Mouse (Mus musculus): ENCODE measurements at regions not wholly inside any gene's neighbourhood (a gene's known extent, or its start where the extent isn't known, plus 50 kb on each side); places are given as distances from the start of the nearest gene placed in this dataset.

DNA sequence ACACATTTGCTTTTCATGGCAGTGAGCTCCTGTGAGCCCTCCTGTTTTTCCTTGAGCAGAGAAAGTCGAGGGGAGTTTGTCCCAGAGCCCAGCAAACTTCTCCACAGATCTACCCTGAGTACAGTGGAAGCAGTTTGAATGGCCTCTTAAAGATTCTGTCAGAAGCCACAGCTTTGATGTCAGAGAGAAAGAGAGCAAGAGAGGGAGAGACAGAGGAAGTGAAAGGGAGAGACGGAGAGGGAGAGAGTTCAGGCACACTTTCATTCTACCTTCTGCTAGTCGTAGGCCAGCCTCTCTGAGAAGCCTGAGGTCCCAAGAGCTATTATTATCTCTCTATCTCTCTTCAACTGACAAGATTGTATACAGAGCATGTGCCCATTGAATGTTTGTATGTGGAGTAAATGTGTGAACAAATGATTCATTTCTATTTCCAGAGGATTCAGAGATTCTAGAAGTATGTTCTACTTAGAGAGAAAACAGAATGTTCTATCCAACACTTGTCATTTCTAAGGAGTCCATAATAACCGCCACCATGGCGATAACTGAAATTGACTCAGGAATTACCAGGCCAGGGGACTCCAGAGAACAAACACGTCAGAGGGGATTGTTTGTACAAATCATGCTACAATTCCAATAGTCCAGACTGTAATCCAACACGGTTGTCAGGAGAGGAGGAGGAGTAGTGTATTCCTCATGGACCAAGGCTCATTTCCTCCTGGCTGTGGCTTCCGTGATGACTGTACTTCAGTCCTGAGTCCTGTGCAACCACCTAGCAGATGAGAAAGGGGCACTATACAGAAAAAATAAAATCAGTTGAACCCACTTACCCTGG is 183.6 kb upstream of the Sesn3 start:
- Histone ChIP-seq H3K27ac (ENCODE audit: control insufficient read depth, insufficient read depth, low read length) (peak overlapping the region; percentile 73), H3K36me3 (ENCODE audit: control insufficient read depth, insufficient read depth, low read length) (no peaks in the 10 kb centered on the region), H3K4me3 (ENCODE audit: control insufficient read depth, insufficient read depth, low read length) (no peak overlapping the region), H3K27me3 (ENCODE audit: control insufficient read depth, insufficient read depth, low read length) (no peaks in the 10 kb centered on the region), H3K4me1 (replicated peaks; ENCODE audit: control insufficient read depth, insufficient read depth, low read length) (peaks cover 43% of the 10 kb centered on the region)
- TF ChIP-seq CTCF (IDR thresholded peaks at IDR 0.05; ENCODE audit: borderline replicate concordance, control insufficient read depth, extremely low read depth, insufficient read depth, low read length, poor library complexity) (no peak), POLR2A (IDR thresholded peaks at IDR 0.05; ENCODE audit: control insufficient read depth, extremely low read depth, insufficient read depth, low read length, poor library complexity) (no peak)
- peak; percentile 12 for DNase-seq
- 57% methylated on average over 8 of the region's 8 CpGs for WGBS

DNA sequence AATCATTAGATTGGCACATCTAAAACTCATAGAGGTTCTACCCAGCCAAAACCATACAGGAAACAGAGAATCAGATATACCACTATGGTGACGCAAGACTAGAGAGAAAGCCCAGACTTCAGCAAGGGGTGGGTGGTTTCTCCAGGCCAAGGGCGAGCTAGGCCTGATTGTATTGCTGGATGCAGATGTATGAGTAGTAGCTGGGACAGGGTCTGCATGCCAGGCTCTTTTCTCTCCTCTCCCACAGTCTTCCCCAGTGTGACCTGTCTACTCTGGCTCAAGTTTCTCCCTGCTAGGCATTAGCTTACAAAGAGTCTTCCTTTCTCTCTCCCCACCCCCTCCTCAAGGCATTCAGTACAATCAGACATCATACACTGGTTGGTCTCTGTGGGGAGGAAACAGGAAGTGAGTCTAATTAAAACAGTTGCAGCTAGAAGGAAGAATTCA is 181.8 kb upstream of the Sesn3 start:
- Histone ChIP-seq H3K4me1 (replicated peaks; ENCODE audit: control insufficient read depth, insufficient read depth, low read length) (peaks cover 34% of the 10 kb centered on the region), H3K27me3 (ENCODE audit: control insufficient read depth, insufficient read depth, low read length) (no peaks in the 10 kb centered on the region), H3K4me3 (ENCODE audit: control insufficient read depth, insufficient read depth, low read length) (no peak overlapping the region), H3K27ac (ENCODE audit: control insufficient read depth, insufficient read depth, low read length) (peak overlapping the region; percentile 95), H3K36me3 (ENCODE audit: control insufficient read depth, insufficient read depth, low read length) (no peaks in the 10 kb centered on the region)
- peak; percentile 41 for DNase-seq
- WGBS: 3% methylated on average over 2 of the region's 2 CpGs
- TF ChIP-seq CTCF (IDR thresholded peaks at IDR 0.05; ENCODE audit: borderline replicate concordance, control insufficient read depth, extremely low read depth, insufficient read depth, low read length, poor library complexity) (no peak), POLR2A (IDR thresholded peaks at IDR 0.05; ENCODE audit: control insufficient read depth, extremely low read depth, insufficient read depth, low read length, poor library complexity) (no peak)

DNA sequence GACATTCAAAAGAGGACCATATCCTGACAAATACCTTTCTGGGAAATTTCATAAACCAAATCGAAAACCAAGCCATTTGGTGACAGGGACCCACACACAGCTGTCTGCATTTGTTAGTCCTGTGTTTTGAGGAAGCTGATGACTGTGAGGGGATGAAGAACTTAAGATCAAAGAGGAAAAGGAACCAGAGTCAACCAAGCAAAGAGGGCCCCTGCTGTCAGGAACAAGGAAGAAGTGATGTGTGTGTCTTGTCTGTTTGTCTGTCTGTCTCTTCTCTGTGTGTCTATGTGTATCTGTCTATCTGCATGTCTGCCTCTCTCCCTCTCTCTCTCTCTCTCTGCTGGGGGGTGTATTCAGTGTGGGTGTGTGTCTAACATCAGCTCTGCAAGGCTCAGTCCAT is 171.3 kb upstream of the Sesn3 start:
- 7% methylated on average over 1 of the region's 1 CpGs for WGBS
- Histone ChIP-seq H3K27ac (ENCODE audit: control insufficient read depth, insufficient read depth, low read length) (no peak overlapping the region), H3K36me3 (ENCODE audit: control insufficient read depth, insufficient read depth, low read length) (no peaks in the 10 kb centered on the region), H3K4me3 (ENCODE audit: control insufficient read depth, insufficient read depth, low read length) (no peak overlapping the region), H3K4me1 (replicated peaks; ENCODE audit: control insufficient read depth, insufficient read depth, low read length) (peaks cover 11% of the 10 kb centered on the region; the same call in 1 of the 2 replicates), H3K27me3 (ENCODE audit: control insufficient read depth, insufficient read depth, low read length) (no peaks in the 10 kb centered on the region)
- DNase-seq: peak; percentile 6
- no peak for TF ChIP-seq CTCF (IDR thresholded peaks at IDR 0.05; ENCODE audit: borderline replicate concordance, control insufficient read depth, extremely low read depth, insufficient read depth, low read length, poor library complexity)
- no peak for TF ChIP-seq POLR2A (IDR thresholded peaks at IDR 0.05; ENCODE audit: control insufficient read depth, extremely low read depth, insufficient read depth, low read length, poor library complexity)

DNA sequence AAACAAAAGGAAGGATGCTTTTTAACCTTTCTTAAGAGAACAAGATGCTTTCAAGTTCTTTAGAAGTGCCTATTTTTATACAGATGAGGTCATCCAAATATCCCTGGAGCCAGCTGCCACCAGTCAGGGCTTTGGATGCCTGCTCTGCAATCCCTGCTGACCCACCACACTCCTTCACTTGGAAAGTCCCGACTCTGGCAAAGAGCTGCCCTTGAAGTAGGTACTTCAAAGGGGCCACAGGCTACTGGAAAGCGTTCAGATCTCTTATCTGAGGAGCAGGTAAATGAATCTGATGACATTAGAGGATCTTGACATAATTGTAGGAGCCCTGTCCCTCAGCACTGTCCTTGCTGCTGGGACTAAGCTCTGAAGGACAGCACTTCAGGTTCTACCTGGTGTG is 169.9 kb upstream of the Sesn3 start:
- H3K4me1 ChIP-seq (replicated peaks; ENCODE audit: control insufficient read depth, insufficient read depth, low read length): peaks cover 11% of the 10 kb centered on the region; the same call in 1 of the 2 replicates
- no peak for DNase-seq
- 50% methylated on average over 2 of the region's 2 CpGs for WGBS

GRCm38 (mm10) chr9:14106371-14106770 is 168.5 kb upstream of the Sesn3 start:
- H3K4me3 ChIP-seq (ENCODE audit: control insufficient read depth, insufficient read depth, low read length): no peak overlapping the region
- WGBS: 100% methylated on average over 1 of the region's 1 CpGs
- DNase-seq: no peak
- H3K27ac ChIP-seq (ENCODE audit: control insufficient read depth, insufficient read depth, low read length): no peak overlapping the region
- no peaks in the 10 kb centered on the region for H3K36me3 ChIP-seq (ENCODE audit: control insufficient read depth, insufficient read depth, low read length)
- H3K4me1 ChIP-seq (replicated peaks; ENCODE audit: control insufficient read depth, insufficient read depth, low read length): peaks cover 11% of the 10 kb centered on the region; the same call in 1 of the 2 replicates
- no peaks in the 10 kb centered on the region for H3K27me3 ChIP-seq (ENCODE audit: control insufficient read depth, insufficient read depth, low read length)
- TF ChIP-seq POLR2A (IDR thresholded peaks at IDR 0.05; ENCODE audit: control insufficient read depth, extremely low read depth, insufficient read depth, low read length, poor library complexity): no peak
- TF ChIP-seq CTCF (IDR thresholded peaks at IDR 0.05; ENCODE audit: borderline replicate concordance, control insufficient read depth, extremely low read depth, insufficient read depth, low read length, poor library complexity): no peak

More for the DNA sequence above, 169.9 kb upstream of the Sesn3 start:
- Histone ChIP-seq H3K36me3 (ENCODE audit: control insufficient read depth, insufficient read depth, low read length) (no peaks in the 10 kb centered on the region), H3K4me3 (ENCODE audit: control insufficient read depth, insufficient read depth, low read length) (no peak overlapping the region), H3K27ac (ENCODE audit: control insufficient read depth, insufficient read depth, low read length) (no peak overlapping the region), H3K27me3 (ENCODE audit: control insufficient read depth, insufficient read depth, low read length) (no peaks in the 10 kb centered on the region)
- TF ChIP-seq POLR2A (IDR thresholded peaks at IDR 0.05; ENCODE audit: control insufficient read depth, extremely low read depth, insufficient read depth, low read length, poor library complexity) (no peak), CTCF (IDR thresholded peaks at IDR 0.05; ENCODE audit: borderline replicate concordance, control insufficient read depth, extremely low read depth, insufficient read depth, low read length, poor library complexity) (no peak)

DNA sequence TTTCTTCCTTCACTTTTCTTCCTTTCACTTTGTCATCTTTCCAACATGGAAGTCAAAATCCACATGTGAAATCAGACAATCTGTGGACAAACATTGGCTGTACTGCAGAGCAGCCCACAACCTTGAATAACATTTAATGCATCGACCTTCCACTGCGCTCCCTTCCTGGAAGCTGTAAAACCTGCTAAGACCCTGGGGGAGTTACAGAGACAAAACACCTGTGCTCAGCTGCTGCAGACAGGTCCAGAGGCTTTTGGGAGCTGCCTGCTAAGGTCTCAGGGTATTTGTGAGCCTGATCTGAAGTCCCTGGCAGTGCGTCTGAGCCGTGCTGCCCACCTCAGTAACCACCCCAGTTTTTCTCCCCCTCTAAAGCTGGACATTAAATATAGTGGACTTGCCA is 166.1 kb upstream of the Sesn3 start:
- TF ChIP-seq CTCF (IDR thresholded peaks at IDR 0.05; ENCODE audit: borderline replicate concordance, control insufficient read depth, extremely low read depth, insufficient read depth, low read length, poor library complexity): no peak
- H3K4me1 ChIP-seq (replicated peaks; ENCODE audit: control insufficient read depth, insufficient read depth, low read length): peaks cover 11% of the 10 kb centered on the region
- H3K27ac ChIP-seq (ENCODE audit: control insufficient read depth, insufficient read depth, low read length): no peak overlapping the region
- H3K27me3 ChIP-seq (ENCODE audit: control insufficient read depth, insufficient read depth, low read length): no peaks in the 10 kb centered on the region
- H3K36me3 ChIP-seq (ENCODE audit: control insufficient read depth, insufficient read depth, low read length): no peaks in the 10 kb centered on the region
- H3K4me3 ChIP-seq (ENCODE audit: control insufficient read depth, insufficient read depth, low read length): no peak overlapping the region
- 97% methylated on average over 4 of the region's 4 CpGs for WGBS
- no peak for DNase-seq

All from thymus, adult 2 months (tissue).